Mouse (Mus musculus) G1E (cell line): ENCODE results near the gene St7l. TPM values are rescaled to one million over a fixed set of nuclear protein-coding genes. Genes with fewer than 3 reads are reported as not detected.

ENCODE experiments used
- ATAC-seq: 2 replicates; pipeline ENCODE4 v1.8.0; 2016; ENCODE audit warnings: mild to moderate bottlenecking; ENCODE audit not compliant: insufficient number of reproducible peaks, poor library complexity, low FRiP score, severe bottlenecking; ENCODE audit errors: extremely low read depth
- DNase-seq: peaks from one replicate; pipeline ENCODE4 v3.0.0; 2012; ENCODE audit warnings: low spot score
- H3K27me3 ChIP-seq: 2 replicates; pipeline ENCODE4 v1.6.1; 2012; ENCODE audit warnings: mild to moderate bottlenecking, low read length, inconsistent platforms; ENCODE audit not compliant: insufficient read depth
- H3K36me3 ChIP-seq: replicated peaks from 2 replicates; pipeline ENCODE3; 2012; ENCODE audit warnings: mild to moderate bottlenecking, inconsistent platforms
- H3K4me1 ChIP-seq: 2 replicates; pipeline ENCODE4 v1.6.1; 2012; ENCODE audit warnings: low read depth, low read length, inconsistent platforms, mixed read lengths; ENCODE audit not compliant: insufficient read depth
- H3K4me3 ChIP-seq: 2 replicates; pipeline ENCODE4 v1.5.1; 2012; ENCODE audit warnings: low read depth, mild to moderate bottlenecking, inconsistent platforms, low read length, moderate library complexity, mixed read lengths
- H3K9me3 ChIP-seq: replicated peaks from 2 replicates; pipeline ENCODE4 v1.6.1; 2012; ENCODE audit warnings: inconsistent platforms
- CTCF ChIP-seq: IDR thresholded peaks from 2 replicates; pipeline ENCODE4 v1.5.1; 2012; ENCODE audit warnings: low read depth, low read length, inconsistent platforms, mixed read lengths
- GATA1 ChIP-seq: IDR thresholded peaks from 2 replicates; pipeline ENCODE4 v1.6.1; 2012; ENCODE audit warnings: borderline replicate concordance, low read length, inconsistent platforms, mixed read lengths
- GATA2 ChIP-seq: IDR thresholded peaks from 2 replicates; pipeline ENCODE4 v1.6.1; 2012; ENCODE audit warnings: low read depth, low read length, inconsistent platforms, borderline replicate concordance
- POLR2AphosphoS5 ChIP-seq: IDR thresholded peaks from 2 replicates; pipeline ENCODE4 v1.6.1; 2012; ENCODE audit warnings: low read depth, low read length, inconsistent platforms; ENCODE audit not compliant: insufficient replicate concordance
- TAL1 ChIP-seq: conservative IDR thresholded peaks from 2 replicates; pipeline ENCODE4 v1.6.1; 2012; ENCODE audit warnings: low read depth, low read length, inconsistent platforms, mixed read lengths
- polyA plus RNA-seq: library from polyadenylated mRNA; stranded (reverse); fragments of >175 nt; gene quantifications from 2 replicates; pipeline ENCODE4 v1.2.3, GENCODE M21; 2012
- total RNA-seq, 2 experiments: library from RNA; stranded (forward) in 1 of 2; stranded (reverse) in 1 of 2; fragments of 200-1000 nt in 1 of 2; fragments of >200 nt in 1 of 2; fragmentation: Nextera tagmentation in 1 of 2; gene quantifications; 2 replicates each; pipeline ENCODE4 v1.2.3; 2014 to 2017

St7l gene
- 32.7 and 34.2 TPM in 2 replicates for total RNA-seq (2014; fragmentation: Nextera tagmentation)
- 25.6 and 25.9 TPM in 2 replicates for total RNA-seq (2017)
- 2.8 and 3.1 TPM in 2 replicates for polyA plus RNA-seq

DNA sequence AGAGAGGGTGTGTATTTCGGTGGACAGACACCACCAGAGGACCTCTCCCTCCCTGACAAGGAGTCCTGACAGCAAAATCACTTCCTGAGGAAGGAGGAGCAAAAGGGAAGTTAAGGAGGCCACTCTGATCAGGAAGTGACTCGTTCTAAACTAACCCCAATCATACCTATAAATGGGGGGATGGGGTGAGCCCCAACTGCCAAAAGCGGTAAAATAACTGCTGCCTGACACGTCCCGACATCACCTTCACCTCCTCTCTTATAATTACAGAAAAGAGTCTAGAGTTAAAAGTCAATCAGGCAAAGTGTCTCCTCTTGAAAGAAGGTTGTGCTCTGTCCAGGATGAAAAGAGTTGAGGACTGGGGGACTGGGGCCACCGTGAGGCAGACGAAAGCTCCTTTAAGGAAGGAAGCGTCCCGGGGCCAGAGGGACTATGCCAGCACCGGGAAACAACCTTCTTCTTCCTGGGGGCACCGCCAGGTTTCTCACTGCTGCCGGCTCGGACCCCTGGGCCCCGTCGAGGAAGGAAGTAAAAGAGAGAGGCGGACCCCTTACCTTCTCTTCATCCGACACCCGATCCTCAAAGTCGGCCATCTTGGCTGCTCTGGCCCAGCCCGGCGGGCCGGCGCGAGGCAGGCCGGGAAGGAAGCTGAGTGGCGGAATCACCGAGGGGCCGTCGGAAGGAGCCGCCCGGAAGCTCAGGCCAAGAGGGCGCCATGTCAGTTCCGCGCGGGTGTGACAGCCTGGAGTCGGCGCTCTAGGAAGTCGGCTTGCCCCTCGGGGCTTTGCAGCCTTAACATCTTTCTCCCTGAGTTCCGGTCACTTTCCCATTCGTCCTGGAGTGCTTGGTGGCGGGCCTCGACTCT, at the start of gene St7l, which contains the start of gene Capza1:
Gene St7l, plus strand, starts transcription at position 220 of the 865 bp plus-strand sequence.
Gene Capza1, minus strand, starts transcription at position 720 of the 865 bp plus-strand sequence.
- TF ChIP-seq POLR2AphosphoS5 (no peak), TAL1 (no peak), GATA1 (no peak), GATA2 (no peak), CTCF (no peak)
- Histone ChIP-seq H3K4me3 (peak within 1 kb of the TSS; percentile 88), H3K9me3 (no peaks in the 10 kb centered on the region), H3K36me3 (peaks cover 27% of the 10 kb centered on the region), H3K27me3 (no peaks in the 10 kb centered on the region), H3K4me1 (peaks cover 35% of the 10 kb centered on the region)
- ATAC-seq (peak; percentile 73), DNase-seq (peak; percentile 73)

DNA sequence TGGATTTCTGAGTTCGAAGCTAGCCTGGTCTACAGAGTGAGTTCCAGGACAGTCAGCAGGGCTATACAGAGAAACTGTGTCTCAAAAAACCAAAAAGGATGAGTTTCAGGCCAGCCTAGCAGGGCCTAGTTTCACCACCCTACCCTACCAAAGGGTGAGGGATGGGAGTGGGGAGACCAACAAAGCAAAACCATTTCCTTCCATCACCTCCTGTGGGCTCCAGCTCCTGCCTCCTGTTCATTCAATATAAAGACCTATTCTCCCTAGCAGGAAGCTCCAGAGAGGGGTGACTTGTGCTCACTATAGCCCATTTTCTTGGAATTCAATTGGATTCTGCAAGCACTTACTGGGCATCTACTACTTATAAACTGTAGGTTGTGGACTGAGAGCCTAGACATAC, 49.1 kb upstream of the St7l start:
- no peak for DNase-seq
- peaks cover 33% of the 10 kb centered on the region for H3K4me1 ChIP-seq
- no peaks in the 10 kb centered on the region for H3K27me3 ChIP-seq
- peaks cover 35% of the 10 kb centered on the region for H3K36me3 ChIP-seq
- H3K9me3 ChIP-seq = no peaks in the 10 kb centered on the region
- no peak for ATAC-seq
- TF ChIP-seq TAL1 = no peak
- no peak for TF ChIP-seq CTCF
- TF ChIP-seq GATA2 = no peak
- no peak overlapping the region for H3K4me3 ChIP-seq

DNA sequence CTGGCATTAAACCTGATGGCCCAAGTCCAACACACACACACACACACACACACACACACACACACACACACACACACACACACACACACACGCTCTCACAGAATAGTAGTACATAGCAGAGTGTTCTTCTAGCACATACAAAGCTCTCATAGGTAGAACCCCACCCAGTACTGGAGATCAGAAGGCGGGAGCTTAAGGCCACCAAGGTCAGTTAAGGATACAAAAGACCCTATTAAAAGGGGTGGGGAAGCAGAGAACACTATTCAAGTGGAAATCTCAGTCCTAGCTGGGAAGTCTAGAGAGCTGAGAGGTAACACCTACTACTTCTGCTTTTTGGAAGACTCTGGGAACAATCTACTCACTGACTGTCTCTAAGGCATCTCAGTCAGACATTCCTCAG, 48.5 kb upstream of the St7l start:
- Histone ChIP-seq H3K9me3 (no peaks in the 10 kb centered on the region), H3K4me3 (no peak overlapping the region), H3K36me3 (peaks cover 38% of the 10 kb centered on the region), H3K27me3 (no peaks in the 10 kb centered on the region), H3K4me1 (peaks cover 33% of the 10 kb centered on the region)
- DNase-seq = no peak
- TF ChIP-seq CTCF (no peak), GATA2 (no peak), POLR2AphosphoS5 (no peak), TAL1 (no peak), GATA1 (no peak)
- ATAC-seq = no peak

DNA sequence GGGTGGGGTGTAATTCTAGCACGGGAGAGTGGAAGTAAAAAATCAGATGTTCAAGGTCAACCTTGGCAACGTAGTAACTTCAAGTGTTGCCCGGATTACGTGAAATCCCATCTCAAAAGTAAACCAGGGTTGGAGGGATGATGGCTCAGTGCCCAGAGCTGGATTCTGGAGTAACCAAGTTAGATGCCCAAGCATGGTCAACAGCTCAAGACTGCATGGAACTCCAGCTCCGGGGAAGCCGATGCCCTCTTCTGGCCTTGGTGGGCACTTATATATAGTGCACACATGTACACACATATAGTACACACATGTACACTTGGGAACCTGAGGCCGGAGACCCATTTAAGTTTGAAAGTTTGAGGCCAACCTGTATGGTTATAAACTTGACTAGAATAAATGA, 47.7 kb upstream of the St7l start:
- no peak for TF ChIP-seq GATA1
- no peak for TF ChIP-seq GATA2
- no peak for TF ChIP-seq POLR2AphosphoS5
- TF ChIP-seq TAL1 = no peak
- no peak for TF ChIP-seq CTCF
- H3K9me3 ChIP-seq = no peaks in the 10 kb centered on the region
- peaks cover 36% of the 10 kb centered on the region for H3K4me1 ChIP-seq
- peaks cover 44% of the 10 kb centered on the region for H3K36me3 ChIP-seq
- no peaks in the 10 kb centered on the region for H3K27me3 ChIP-seq
- no peak for DNase-seq
- H3K4me3 ChIP-seq = no peak overlapping the region
- no peak for ATAC-seq

DNA sequence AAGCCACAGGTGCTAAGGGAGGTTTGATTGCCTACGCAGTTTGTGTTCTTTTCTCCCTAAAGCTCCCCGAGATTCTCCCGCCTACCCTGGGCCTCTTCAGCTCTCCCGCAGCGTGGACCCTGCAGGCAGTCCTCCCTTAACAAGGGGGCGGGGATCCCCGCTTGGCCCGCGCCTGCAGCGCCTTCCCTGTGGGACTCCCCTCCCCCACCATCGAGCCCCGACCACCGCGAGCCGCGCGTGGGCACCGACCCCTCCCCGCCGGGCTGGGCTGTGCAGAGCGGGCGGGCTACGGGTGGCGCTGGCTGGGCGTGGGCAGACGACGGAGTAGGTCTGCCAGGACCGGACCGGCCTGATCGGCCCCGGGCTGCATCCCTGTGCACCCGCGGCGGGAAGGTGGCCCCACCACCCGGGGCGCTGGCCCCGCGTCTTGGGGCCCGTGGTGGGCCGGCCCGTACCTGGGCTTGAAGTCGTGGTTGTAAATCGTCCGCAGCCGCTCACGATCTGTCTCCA, 46.3 kb upstream of the St7l start:
- H3K9me3 ChIP-seq = no peaks in the 10 kb centered on the region
- peak overlapping the region; percentile 92 for H3K4me3 ChIP-seq
- no peaks in the 10 kb centered on the region for H3K27me3 ChIP-seq
- H3K4me1 ChIP-seq = peaks cover 39% of the 10 kb centered on the region
- peaks cover 46% of the 10 kb centered on the region for H3K36me3 ChIP-seq
- no peak for TF ChIP-seq CTCF
- TF ChIP-seq TAL1 = no peak
- no peak for TF ChIP-seq GATA1
- TF ChIP-seq GATA2 = no peak
- no peak for TF ChIP-seq POLR2AphosphoS5
- ATAC-seq = no peak
- DNase-seq = peak; percentile 53

DNA sequence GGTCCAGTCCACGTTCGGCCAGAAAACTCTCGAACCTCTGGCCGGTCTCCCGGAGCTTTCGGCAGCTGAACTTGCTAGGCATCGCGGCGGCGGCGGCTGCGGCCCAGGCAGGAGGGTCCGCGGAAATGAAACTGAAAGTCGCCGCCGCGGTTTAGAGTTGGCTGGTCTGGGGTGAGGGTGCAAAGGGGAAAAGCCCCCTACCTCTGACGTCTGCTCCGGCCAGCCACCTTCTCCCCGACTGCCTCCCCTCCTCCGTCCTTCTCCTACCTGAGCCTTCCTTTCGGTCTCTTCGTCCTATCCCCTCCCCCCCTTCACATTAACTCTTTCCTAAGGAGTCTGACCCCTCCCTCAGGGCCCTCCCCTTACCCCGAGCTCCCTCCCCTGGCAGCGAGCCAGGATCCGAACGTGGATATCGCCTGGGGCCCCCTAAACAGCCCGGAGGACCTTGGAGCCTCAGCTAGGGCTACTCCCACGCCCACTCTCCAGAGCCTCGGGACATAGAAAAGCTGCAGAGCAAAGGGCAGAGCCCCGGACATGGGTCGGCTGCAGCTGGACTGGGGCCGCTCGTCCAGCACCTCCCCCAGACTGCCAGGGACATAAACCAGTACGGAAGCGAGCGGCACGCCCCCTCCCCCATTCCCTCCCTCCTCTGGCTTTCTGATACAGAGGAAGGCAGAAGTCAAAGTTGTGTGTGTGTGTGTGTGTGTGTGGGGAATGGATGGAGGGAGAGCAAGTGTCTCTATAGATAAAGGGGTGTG, 45.6 kb upstream of the St7l start, which contains the start of gene Mov10:
Gene Mov10, minus strand, starts transcription at position 573 of the 758 bp plus-strand sequence.
- ATAC-seq (peak; percentile 75), DNase-seq (peak; percentile 76)
- H3K36me3 ChIP-seq = peaks cover 48% of the 10 kb centered on the region
- H3K4me1 ChIP-seq = peaks cover 41% of the 10 kb centered on the region
- H3K4me3 ChIP-seq = peak within 1 kb of the TSS; percentile 92
- H3K27me3 ChIP-seq = no peaks in the 10 kb centered on the region
- TF ChIP-seq GATA1 = no peak
- TF ChIP-seq POLR2AphosphoS5 = no peak
- no peak for TF ChIP-seq CTCF
- TF ChIP-seq GATA2 = no peak
- 0 out of 2 replicates have a peak, but pooled peaks have one; percentile 16 for TF ChIP-seq TAL1
- no peaks in the 10 kb centered on the region for H3K9me3 ChIP-seq
